Mouse (Mus musculus) embryonic facial prominence, embryonic 14.5 days (tissue): Measurements from ENCODE around the gene Nipa1. TPM values are rescaled to one million over a fixed set of nuclear protein-coding genes. Genes with fewer than 3 reads are reported as not detected.

Source experiments
- ATAC-seq: fragments of 200-750 bp; cut with Nextera tagmentation; 2 replicates; pipeline ENCODE4 v1.8.0; 2017; ENCODE audit warnings: low read depth, moderate number of reproducible peaks, moderate TSS enrichment
- DNase-seq: peaks from one replicate; pipeline ENCODE4 v3.0.0-alpha.2; 2015; ENCODE audit warnings: low spot score
- H3K27ac ChIP-seq: fragments of 300-500 bp; sonication (generic); replicated peaks from 2 replicates; pipeline ENCODE4 v1.5.1; 2014; ENCODE audit warnings: low read depth, mild to moderate bottlenecking, low read length, moderate library complexity
- H3K27me3 ChIP-seq: fragments of 300-500 bp; sonication (generic); replicated peaks from 2 replicates; pipeline ENCODE4 v1.6.1; 2014; ENCODE audit warnings: low read length; ENCODE audit not compliant: control insufficient read depth, insufficient read depth
- H3K36me3 ChIP-seq: fragments of 300-500 bp; sonication (generic); 2 replicates; pipeline ENCODE4 v1.6.1; 2014; ENCODE audit warnings: low read length, mixed read lengths; ENCODE audit not compliant: control insufficient read depth, insufficient read depth
- H3K4me1 ChIP-seq: fragments of 300-500 bp; sonication (generic); 2 replicates; pipeline ENCODE4 v1.6.1; 2014; ENCODE audit warnings: antibody characterized with exemption, low read length; ENCODE audit not compliant: control insufficient read depth, insufficient read depth
- H3K4me2 ChIP-seq: fragments of 300-500 bp; sonication (generic); 2 replicates; pipeline ENCODE4 v1.6.1; 2014; ENCODE audit warnings: low read depth, mild to moderate bottlenecking, low read length, moderate library complexity, mixed read lengths
- H3K4me3 ChIP-seq: fragments of 300-500 bp; sonication (generic); 2 replicates; pipeline ENCODE4 v1.5.1; 2014; ENCODE audit warnings: low read depth, mild to moderate bottlenecking, low read length
- H3K9ac ChIP-seq: fragments of 300-500 bp; sonication (generic); 2 replicates; pipeline ENCODE4 v1.6.1; 2014; ENCODE audit warnings: low read depth, mild to moderate bottlenecking, low read length, moderate library complexity, mixed read lengths
- H3K9me3 ChIP-seq: fragments of 300-500 bp; sonication (generic); 2 replicates; pipeline ENCODE4 v1.6.1; 2016; ENCODE audit warnings: low read length; ENCODE audit not compliant: control insufficient read depth
- WGBS: fragments of 180-500 bp; shearing (Covaris S2); extraction: QIAGEN DNeasy Blood & Tissue Kit; methylation state at CpG from one replicate; pipeline ENCODE4 v1.1.7; 2014; 5-methylcytosine and 5-hydroxymethylcytosine counted together
- polyA plus RNA-seq: library from polyadenylated mRNA; unstranded; fragments of >200 nt; fragmentation: Nextera tagmentation; extraction: Ambion mirVana; gene quantifications from 2 replicates; pipeline ENCODE4 v1.2.1, GENCODE M21; 2014

The Nipa1 gene
- polyA plus RNA-seq, 1 experiment from 2014 or later, result 7.9 TPM

GRCm38 (mm10) chr7:55968258-55968901 is 51.4 kb downstream of the Nipa1 start:
- Histone ChIP-seq H3K4me2 (peak overlapping the region; percentile 54), H3K4me1 (no peaks in the 10 kb centered on the region), H3K4me3 (peak overlapping the region; percentile 7), H3K27me3 (no peaks in the 10 kb centered on the region), H3K27ac (no peak overlapping the region), H3K9me3 (no peaks in the 10 kb centered on the region), H3K9ac (peak overlapping the region; percentile 25; the same call in 1 of the 2 replicates), H3K36me3 (no peaks in the 10 kb centered on the region)
- WGBS, result 38% methylated on average over 16 of the region's 16 CpGs
- ATAC-seq, result no peak
- DNase-seq, result peak; percentile 30

- no peak for DNase-seq
- Histone ChIP-seq H3K9me3 (no peaks in the 10 kb centered on the region), H3K36me3 (no peaks in the 10 kb centered on the region), H3K4me1 (peaks cover 6% of the 10 kb centered on the region; the same call in 1 of the 2 replicates), H3K4me2 (no peak overlapping the region), H3K27me3 (no peaks in the 10 kb centered on the region), H3K4me3 (no peak overlapping the region), H3K9ac (no peak overlapping the region), H3K27ac (no peak overlapping the region)
- whole genome bisulfite sequencing, result 26% methylated on average over 3 of the region's 3 CpGs
- ATAC-seq, result no peak
These were observed 52.8 kb downstream of the Nipa1 start for GRCm38 (mm10) chr7:55966866-55967460.

- Histone ChIP-seq H3K4me1 (peaks cover 9% of the 10 kb centered on the region; the same call in 1 of the 2 replicates), H3K36me3 (0 out of 2 replicates have a peak, but pooled peaks cover 3% of the 10 kb centered on the region), H3K4me2 (peak within 1 kb of the TSS; percentile 74), H3K4me3 (peak within 1 kb of the TSS; percentile 95), H3K9me3 (no peaks in the 10 kb centered on the region), H3K9ac (peak within 1 kb of the TSS; percentile 94), H3K27me3 (no peaks in the 10 kb centered on the region), H3K27ac (peak within 1 kb of the TSS; percentile 92)
- DNase-seq (peak; percentile 94), ATAC-seq (peak; percentile 98)
- 1% methylated on average over 42 of the region's 70 CpGs for WGBS
These were observed 57.5 kb downstream of the Nipa1 start, which contains the start of gene Nipa2 for GRCm38 (mm10) chr7:55962004-55962908. Nipa2 (minus strand) TSS chr7:55962476.

GRCm38 (mm10) chr7:55960506-55960905 is 59.2 kb downstream of the Nipa1 start:
- H3K9me3 ChIP-seq, result no peaks in the 10 kb centered on the region
- peaks cover 9% of the 10 kb centered on the region; the same call in 1 of the 2 replicates for H3K4me1 ChIP-seq
- 88% methylated on average over 1 of the region's 1 CpGs for WGBS
- ATAC-seq, result no peak
- H3K4me2 ChIP-seq, result no peak overlapping the region
- H3K36me3 ChIP-seq, result 0 out of 2 replicates have a peak, but pooled peaks cover 3% of the 10 kb centered on the region
- H3K27ac ChIP-seq, result no peak overlapping the region
- no peak overlapping the region for H3K9ac ChIP-seq
- no peak for DNase-seq
- H3K4me3 ChIP-seq, result no peak overlapping the region
- H3K27me3 ChIP-seq, result no peaks in the 10 kb centered on the region

GRCm38 (mm10) chr7:55959801-55960200 is 60.0 kb downstream of the Nipa1 start:
- Histone ChIP-seq H3K9ac (no peak overlapping the region), H3K4me3 (no peak overlapping the region), H3K27ac (no peak overlapping the region), H3K27me3 (no peaks in the 10 kb centered on the region), H3K4me1 (peaks cover 9% of the 10 kb centered on the region; the same call in 1 of the 2 replicates), H3K9me3 (no peaks in the 10 kb centered on the region), H3K36me3 (peaks cover 4% of the 10 kb centered on the region; the same call in 1 of the 2 replicates), H3K4me2 (no peak overlapping the region)
- DNase-seq (no peak), ATAC-seq (no peak)
- 94% methylated on average over 3 of the region's 3 CpGs for WGBS

- Histone ChIP-seq H3K4me2 (no peak overlapping the region), H3K4me3 (no peak overlapping the region), H3K4me1 (peaks cover 6% of the 10 kb centered on the region; the same call in 1 of the 2 replicates), H3K27me3 (no peaks in the 10 kb centered on the region), H3K27ac (no peak overlapping the region), H3K36me3 (peaks cover 14% of the 10 kb centered on the region; the same call in 1 of the 2 replicates), H3K9ac (no peak overlapping the region), H3K9me3 (peaks cover 9% of the 10 kb centered on the region; the same call in 1 of the 2 replicates)
- ATAC-seq (no peak), DNase-seq (no peak)
- WGBS, result 95% methylated on average over 4 of the region's 4 CpGs
These were observed 61.8 kb downstream of the Nipa1 start for GRCm38 (mm10) chr7:55957916-55958315.

GRCm38 (mm10) chr7:55957178-55957577 is 62.6 kb downstream of the Nipa1 start:
- no peak overlapping the region for H3K9ac ChIP-seq
- peaks cover 14% of the 10 kb centered on the region; the same call in 1 of the 2 replicates for H3K36me3 ChIP-seq
- H3K4me3 ChIP-seq, result no peak overlapping the region
- 88% methylated on average over 3 of the region's 3 CpGs for WGBS
- peaks cover 9% of the 10 kb centered on the region; the same call in 1 of the 2 replicates for H3K9me3 ChIP-seq
- DNase-seq, result no peak
- no peak overlapping the region for H3K27ac ChIP-seq
- no peak for ATAC-seq
- no peaks in the 10 kb centered on the region for H3K27me3 ChIP-seq
- H3K4me2 ChIP-seq, result no peak overlapping the region
- peaks cover 4% of the 10 kb centered on the region; the same call in 1 of the 2 replicates for H3K4me1 ChIP-seq

- WGBS, result 96% methylated on average over 2 of the region's 2 CpGs
- no peak for DNase-seq
- no peak overlapping the region for H3K9ac ChIP-seq
These were observed 63.7 kb downstream of the Nipa1 start for GRCm38 (mm10) chr7:55956054-55956453.

More at GRCm38 (mm10) chr7:55956054-55956453, 63.7 kb downstream of the Nipa1 start:
- Histone ChIP-seq H3K4me1 (peaks cover 2% of the 10 kb centered on the region; the same call in 1 of the 2 replicates), H3K9me3 (peaks cover 9% of the 10 kb centered on the region; the same call in 1 of the 2 replicates), H3K36me3 (peaks cover 14% of the 10 kb centered on the region; the same call in 1 of the 2 replicates), H3K4me3 (no peak overlapping the region), H3K4me2 (no peak overlapping the region), H3K27me3 (no peaks in the 10 kb centered on the region), H3K27ac (no peak overlapping the region)
- ATAC-seq, result no peak
